Mouse (Mus musculus): ENCODE data around the gene C4bp. TPM values are rescaled to one million over a fixed set of nuclear protein-coding genes. Genes with fewer than 3 reads are reported as not detected.

Gene C4bp
- not detected in 2 replicates for polyA plus RNA-seq (2012)

DNA sequence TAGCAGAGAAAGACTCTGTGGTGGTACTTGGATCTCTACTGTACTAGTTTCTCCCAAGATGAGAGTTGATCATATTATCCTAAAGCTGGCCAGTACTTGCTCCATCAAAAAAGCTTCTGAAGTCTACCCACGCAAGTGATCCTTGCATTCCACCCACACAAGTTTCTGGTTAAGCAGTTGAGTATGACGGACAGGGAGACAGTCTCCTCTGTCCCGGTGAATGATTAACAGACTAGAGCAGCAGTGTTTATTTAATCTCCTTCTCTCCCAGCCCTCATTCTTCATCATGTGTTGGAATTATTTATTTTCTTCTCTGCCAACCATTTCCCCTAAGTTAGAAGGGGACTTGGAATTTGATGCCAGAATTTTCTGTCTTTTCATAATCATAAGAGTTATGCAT, at the start of gene C4bp:
Gene C4bp, minus strand, starts transcription at position 179 of the 400 bp plus-strand sequence.
- no peak for TF ChIP-seq GATA1 (IDR thresholded peaks at IDR 0.05; ENCODE audit: low read length)

DNA sequence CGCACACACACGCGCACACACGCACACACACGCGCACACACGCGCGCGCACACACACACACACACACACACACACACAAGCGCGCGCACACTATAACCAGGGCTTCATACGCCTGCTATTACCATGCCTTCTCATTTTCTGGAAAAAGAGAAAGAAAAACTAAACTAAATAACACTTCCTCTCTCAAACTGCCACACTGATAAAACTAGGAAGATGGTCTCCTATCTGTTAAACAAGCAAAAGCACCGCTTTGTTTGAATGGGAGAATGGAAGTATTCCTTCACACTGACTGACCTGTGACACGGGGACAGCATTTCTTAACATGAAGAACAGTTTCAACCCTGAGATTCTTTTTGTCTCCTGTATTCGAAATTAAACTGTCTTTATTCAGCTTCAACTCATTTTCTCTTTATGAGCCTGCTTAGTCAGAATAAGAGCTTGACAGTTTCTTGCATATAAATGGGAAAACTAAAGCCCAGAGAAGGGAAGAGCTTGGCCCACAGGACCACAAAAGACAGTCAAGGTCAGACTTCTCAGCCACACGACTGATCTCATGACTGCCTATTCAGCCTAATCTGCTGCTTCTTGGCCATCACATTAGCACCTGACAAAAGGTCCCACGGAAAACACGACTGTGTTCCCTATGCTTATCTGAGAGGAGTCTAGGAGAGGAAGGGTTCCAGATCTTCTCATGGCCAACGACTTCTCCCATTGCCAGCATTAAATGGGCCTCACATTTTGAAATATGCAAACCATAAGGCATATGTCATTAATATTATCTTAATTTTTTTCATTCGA, 49.0 kb upstream of the C4bp start:
- no peak for TF ChIP-seq GATA1 (IDR thresholded peaks at IDR 0.05; ENCODE audit: low read length)

DNA sequence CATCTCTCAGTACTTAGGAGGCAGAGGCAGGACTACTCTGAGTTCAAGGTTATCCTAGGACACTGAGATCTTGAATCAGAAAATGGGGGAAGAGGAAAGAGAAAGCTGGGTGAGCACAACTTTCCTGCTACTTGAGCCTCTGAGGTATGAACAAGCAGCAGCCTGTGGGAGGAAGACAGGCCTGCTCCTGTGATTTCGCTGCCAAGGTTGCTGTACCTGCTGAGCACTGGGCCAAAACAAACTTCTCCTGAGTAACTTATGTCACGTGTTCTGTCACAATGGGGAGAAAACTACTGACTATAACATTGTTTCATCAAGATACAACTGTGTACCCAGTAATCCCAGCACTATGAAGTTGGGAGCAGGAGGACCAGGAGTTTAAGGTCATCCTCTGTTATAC, 42.2 kb upstream of the C4bp start:
- TF ChIP-seq GATA1 (IDR thresholded peaks at IDR 0.05; ENCODE audit: low read length) = no peak

DNA sequence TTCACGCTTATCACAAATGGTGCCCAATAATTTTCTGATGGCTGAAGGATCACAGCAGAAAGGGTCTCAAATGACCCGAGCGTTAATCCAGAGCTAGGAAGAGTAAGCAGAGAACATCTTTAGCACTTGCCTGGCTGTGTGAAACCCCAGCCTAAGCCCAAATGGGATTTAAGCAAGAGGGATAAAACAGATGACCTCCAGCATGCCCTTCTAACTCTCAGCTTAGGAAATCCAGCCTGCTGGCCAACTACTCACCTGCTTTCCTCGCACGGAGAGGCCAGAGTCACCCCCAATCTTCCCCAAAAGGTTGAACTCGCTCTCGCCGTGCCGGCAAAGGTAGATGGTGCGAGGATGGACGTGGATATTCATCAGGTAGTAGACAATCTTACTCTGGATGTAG, 40.5 kb upstream of the C4bp start:
- no peak for TF ChIP-seq GATA1 (IDR thresholded peaks at IDR 0.05; ENCODE audit: low read length)

DNA sequence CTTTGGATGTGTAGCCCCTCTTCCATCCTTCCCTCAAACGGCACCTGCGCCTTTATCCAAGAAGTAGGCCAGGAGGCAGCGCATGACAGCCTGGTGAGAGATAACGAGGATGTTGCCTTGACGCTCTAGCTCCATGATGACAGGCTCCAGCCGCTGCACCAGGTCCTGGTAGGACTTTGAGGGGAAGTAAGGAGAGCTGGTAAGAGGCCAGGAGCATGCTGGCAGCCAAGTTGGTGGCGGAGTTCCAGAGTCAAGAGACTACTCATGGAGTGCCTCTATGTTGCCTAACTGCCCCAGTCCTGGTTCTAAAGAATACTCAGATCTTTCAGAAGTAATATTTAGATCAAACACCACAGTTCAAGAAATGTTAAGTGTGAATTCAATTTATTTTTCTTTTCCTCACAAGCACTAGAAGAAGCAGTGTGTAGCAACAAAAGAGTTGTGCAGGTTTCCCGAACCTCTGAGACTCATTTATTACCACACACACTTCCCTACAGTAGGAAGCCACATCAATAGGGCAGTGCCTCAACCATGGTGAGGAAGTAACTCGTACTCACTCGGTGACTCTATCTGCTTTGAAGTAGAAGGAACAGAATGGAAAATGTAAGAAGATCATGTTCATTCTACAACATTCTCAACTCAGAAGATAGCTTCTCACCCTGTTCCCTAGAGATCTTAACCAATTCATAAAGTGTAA, 38.7 kb upstream of the C4bp start:
- no peak for TF ChIP-seq GATA1 (IDR thresholded peaks at IDR 0.05; ENCODE audit: low read length)

DNA sequence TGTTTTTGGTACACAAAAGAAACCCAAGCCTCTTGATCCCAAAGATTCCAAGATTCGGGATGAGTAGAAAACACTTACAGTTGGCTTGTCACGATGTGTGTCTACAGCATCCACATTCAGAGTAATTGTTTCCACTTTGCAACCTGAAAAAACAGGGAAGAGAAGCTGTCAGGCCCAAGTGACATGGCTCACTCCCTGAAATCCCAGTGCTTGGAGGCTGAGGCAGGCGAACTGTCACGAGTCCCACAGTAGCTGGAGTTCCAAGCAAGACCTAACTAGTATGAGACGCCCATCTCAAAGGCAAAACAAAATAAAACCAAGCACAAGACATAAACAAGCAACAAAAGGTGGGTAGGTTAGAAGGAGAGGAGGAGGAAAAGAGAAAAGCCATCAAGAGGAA, 37.2 kb upstream of the C4bp start:
- TF ChIP-seq GATA1 (IDR thresholded peaks at IDR 0.05; ENCODE audit: low read length) = no peak

DNA sequence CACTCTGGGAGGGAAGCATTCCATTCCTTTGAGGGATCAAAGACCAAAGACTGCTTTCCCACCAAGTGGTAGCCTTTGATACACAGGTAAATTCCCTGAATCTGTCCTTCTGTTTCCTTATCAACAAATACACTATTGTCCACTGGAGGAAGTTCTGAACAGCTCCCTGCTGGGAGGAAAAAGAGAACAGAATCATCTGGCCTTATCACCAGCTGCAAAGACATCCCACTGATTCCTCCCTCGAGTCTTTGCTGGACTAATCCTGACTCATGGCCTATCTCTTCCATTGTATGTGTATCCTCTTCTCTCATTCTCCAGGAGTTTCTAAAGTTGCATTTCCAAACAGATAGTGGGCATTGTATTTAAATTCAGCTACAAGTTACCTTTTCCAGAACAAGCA, 22.5 kb upstream of the C4bp start:
- TF ChIP-seq GATA1 (IDR thresholded peaks at IDR 0.05; ENCODE audit: low read length) = no peak

DNA sequence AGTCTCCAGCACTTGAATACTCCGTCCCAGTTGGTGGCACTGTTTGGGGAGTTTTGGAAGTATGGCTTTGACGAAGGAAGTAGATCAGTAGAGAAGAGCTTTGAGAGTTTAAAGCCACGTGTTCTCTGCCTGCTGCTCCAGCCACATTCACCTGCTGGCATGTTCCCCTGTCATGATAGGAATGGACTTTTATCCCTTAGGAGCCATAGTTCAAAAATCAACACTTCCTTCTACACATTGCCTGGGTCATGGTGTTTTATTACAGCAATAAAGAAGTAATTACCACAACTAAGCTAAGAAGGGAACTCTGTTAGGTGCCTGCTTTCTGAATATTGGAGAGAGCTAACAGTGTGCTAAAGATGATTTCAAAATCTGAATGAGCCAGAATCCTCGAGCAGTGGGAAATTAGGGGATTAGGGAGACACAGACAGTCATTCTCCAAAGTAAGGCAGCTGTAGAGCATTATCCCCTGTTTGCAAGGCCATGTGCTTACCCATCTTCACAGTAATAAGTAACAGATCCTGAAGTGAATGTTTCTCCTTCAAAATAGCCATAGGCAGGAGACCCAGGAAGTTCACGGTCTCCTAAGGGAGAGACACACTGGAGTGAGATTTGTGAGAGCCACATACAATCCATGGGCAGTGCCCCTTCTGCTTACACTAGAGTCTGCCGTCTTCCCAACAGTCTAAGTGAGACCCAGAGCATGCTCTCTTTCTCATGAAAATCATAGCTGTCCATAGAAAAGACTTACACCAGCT, 20.4 kb upstream of the C4bp start:
- no peak for TF ChIP-seq GATA1 (IDR thresholded peaks at IDR 0.05; ENCODE audit: low read length)

DNA sequence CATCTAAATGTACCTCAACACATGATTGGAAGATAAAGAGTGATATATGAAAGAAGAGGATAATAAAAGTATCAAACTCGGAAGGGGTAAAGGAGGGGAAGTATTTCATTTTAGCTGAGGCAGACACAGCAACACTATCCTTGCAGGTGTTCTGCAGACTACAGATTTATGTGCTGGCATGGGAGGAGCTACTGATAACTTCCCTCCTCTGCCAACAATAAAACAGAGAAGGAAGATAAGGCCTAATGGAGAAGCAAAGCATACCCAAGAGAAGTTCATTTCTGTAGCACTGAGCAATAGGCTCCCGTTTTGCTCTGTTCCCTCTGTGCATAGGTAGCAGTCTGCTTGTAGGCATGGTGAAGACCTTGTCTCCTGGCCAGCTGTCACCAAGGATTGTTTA, 19.6 kb upstream of the C4bp start:
- no peak for TF ChIP-seq GATA1 (IDR thresholded peaks at IDR 0.05; ENCODE audit: low read length)

DNA sequence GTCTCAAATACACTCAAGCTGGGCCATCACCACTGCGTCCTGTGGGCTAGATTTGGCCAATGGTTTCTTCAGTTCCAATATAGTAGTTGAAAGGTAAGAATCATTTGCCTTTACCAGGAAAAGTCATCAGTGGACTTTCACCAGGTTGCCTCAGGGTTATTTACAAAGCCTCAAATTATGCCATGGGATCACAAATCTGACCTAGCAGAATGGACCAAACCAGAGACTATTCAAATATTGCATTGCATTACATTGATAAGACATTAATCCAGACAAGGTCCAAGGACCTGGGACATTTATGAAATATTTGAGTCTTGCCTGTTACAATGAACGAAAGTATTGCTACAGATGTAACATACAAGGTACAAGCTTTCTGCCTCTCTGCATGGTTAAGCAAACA, 17.1 kb upstream of the C4bp start:
- TF ChIP-seq GATA1 (IDR thresholded peaks at IDR 0.05; ENCODE audit: low read length) = no peak

DNA sequence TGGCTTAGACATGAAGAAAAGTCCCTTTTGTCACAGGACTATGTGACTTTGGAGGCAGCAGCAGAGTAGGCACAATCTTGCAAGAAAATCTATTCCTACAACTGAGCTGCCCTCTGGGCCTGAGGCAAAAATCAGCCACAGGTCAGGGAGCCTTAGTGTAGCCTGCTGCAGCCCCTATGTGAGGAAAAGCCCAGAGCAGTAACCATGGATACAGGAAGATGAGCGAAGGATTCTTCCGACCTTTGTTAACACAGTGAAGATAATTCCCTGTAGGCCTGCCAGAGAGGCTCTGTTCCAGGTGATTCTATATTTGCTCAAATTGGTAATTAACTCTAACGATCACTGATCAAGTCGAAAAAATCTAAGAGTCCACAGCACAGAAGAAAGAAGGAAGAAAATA, 17.3 kb downstream of the C4bp start:
- no peak for TF ChIP-seq GATA1 (IDR thresholded peaks at IDR 0.05; ENCODE audit: low read length)

DNA sequence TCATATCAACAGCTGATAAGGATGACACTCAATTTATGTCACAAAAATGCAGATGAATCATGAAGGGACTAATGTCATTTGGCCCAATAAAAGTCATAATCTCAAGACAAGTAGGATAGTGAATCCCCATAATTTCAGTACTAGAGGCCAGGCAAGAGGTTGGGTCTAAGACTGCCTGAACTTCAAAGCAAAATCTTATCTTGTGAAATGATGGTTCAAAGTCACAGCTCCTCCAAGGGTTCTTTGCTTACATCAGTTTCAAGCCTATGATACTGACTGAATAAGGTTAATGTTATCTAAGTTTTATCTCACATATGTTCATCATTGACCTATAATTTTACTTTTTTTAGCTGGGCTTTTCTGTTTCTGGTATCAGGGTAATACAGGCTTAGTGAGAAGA, 20.5 kb downstream of the C4bp start:
- TF ChIP-seq GATA1 (IDR thresholded peaks at IDR 0.05; ENCODE audit: low read length) = no peak

DNA sequence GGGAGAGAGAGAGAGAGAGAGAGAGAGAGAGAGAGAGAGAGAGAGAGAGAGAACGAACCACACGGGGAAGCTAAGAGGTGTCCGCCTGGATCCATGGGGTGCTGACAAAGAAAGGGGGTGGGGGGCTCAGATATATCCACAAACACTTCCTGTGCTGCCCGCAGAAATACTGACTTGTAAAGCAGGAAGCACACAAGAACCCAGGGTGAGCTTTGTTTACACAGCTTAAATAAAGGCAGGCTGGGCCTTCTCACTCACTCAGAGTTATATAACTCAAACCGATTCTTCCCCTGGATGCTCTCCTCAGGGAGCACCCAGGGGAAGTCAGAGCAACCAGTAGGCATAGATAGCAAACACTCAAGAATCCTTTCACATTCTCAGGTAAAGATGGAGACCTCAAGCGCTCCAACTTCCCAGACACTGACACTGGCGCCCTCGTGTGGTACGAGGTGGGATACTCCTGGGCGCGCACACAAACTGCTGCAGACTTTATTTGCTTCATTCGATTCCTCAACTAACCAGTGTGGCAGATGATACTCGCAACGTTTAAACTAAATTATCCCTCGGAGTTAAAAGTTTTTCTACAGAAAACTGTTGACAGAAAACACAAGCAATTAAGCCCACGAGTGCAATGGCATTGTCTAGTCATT, 27.5 kb downstream of the C4bp start:
- TF ChIP-seq GATA1 (IDR thresholded peaks at IDR 0.05; ENCODE audit: low read length) = no peak

DNA sequence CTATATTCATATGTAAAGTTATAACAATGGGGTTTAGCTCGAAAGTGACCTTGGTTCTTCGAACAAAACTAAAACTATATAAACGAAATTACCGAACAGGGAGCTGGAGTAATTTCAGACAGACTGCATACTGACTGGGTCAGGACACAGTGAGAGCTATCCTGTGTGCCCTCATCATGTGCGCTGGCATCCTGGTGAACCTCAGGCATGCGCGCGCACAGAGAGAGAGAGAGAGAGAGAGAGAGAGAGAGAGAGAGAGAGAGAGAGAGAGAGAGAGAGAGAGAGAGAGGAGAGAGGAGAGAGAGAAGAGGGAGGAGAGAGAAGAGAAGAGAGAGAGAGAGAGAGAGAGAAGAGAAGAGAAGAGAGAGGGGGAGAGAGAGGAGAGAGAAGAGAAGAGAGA, 28.1 kb downstream of the C4bp start:
- no peak for TF ChIP-seq GATA1 (IDR thresholded peaks at IDR 0.05; ENCODE audit: low read length)

DNA sequence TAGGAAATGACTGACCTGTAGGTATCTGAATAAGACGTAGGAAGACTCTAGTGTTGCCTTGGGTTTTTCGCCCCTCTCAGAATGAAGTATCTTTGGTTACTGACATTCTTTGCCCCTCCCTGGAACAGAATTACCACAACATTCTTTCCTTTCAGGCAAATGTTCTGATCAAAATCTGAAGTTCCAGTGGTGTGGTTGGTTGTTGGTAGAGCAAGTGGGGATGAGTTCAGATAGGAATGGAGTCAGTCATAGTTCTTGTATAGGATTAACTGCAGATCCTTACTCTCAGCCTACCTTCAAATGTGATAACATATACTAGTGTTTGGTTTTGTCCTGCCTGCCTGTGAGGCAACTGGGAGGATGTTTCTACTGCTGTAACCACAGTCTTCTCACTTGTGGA, 31.9 kb downstream of the C4bp start, which contains the start of gene Zp3r:
Gene Zp3r, minus strand, starts transcription at position 101 of the 400 bp plus-strand sequence.
- TF ChIP-seq GATA1 (IDR thresholded peaks at IDR 0.05; ENCODE audit: low read length) = no peak

DNA sequence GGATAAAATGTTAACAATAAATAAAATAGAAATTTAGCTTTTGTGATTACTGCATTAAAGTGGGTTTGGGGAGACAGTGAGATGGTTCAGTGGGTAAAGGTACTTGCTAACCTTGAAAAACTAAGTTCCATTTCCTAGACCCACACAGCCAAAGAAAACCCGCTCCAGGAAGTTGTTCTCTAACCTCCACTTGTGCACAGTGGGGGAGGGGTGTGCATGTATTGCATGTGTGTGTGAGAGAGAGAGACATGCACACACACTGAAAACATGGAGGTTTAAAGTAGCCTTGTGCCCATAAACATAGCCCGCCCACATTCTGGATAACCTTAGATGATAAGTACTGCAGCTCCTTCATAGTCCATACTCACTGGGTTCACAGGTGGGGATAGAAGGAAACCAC, 65.1 kb downstream of the C4bp start:
- no peak for TF ChIP-seq GATA1 (IDR thresholded peaks at IDR 0.05; ENCODE audit: low read length)
